Mouse (Mus musculus): ENCODE measurements at regions not wholly inside any gene's neighbourhood (a gene's known extent, or its start where the extent isn't known, plus 50 kb on each side); places are given as distances from the start of the nearest gene placed in this dataset.

DNA sequence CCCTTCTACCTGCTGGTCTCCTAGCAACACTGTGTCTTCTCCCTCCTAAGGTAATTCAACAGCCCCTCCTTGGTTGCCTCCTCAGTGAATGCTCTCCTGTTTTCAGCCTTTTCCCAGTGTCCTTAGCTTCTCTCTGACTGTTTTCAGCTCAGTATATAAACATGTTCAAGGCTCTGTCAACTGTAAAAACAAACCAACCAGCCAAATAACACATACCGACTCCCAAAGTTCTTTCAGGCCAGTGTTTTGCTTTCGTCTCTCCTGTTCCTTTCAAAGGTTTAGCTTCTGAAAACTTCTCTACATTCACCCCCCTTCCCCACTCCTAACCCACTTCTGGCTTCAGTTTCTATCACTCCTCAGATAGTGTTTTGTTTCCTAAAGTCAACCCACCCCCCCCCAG lies 73.4 kb downstream of the Phlda1 start:
- Histone ChIP-seq H3K79me2 (replicated peaks; ENCODE audit: control insufficient read depth, extremely low read depth, insufficient read depth, poor library complexity, severe bottlenecking) (no peaks in the 10 kb centered on the region), H3K4me1 (ENCODE audit: control insufficient read depth in 1 of 2, insufficient read depth in 2 of 2) (peaks cover 15 to 30% of the 10 kb centered on the region in 2 experiments), H3K4me3 (replicated peaks in 1 of 3; ENCODE audit: low read depth in 2 of 3, low read length in 2 of 3, poor library complexity in 1 of 3) (no peak overlapping the region), H3K27ac (ENCODE audit: insufficient read depth, low read depth) (no peak overlapping the region), H3K27me3 (replicated peaks) (no peaks in the 10 kb centered on the region), H3K9me3 (replicated peaks; ENCODE audit: low read length) (no peaks in the 10 kb centered on the region), H3K4me2 (ENCODE audit: insufficient read depth, low read depth, poor library complexity, severe bottlenecking) (no peak overlapping the region), H3K36me3 (replicated peaks in 1 of 2; ENCODE audit: control insufficient read depth in 1 of 2, insufficient read depth in 1 of 2, low read length in 1 of 2) (no peaks in the 10 kb centered on the region), H3K9ac (ENCODE audit: insufficient read depth, low read depth) (no peak overlapping the region)
- no peak for DNase-seq (ENCODE audit: extremely low read depth)
- in situ Hi-C loops (cut with MboI; ENCODE audit: low pct_ligation_motif_present, low pct_unique_long_range_greater_than_20kb, low sequenced_read_pairs) (no loop called here), dilution Hi-C loops (cut with MboI; ENCODE audit: extremely low pct_ligation_motif_present, extremely low pct_unique_long_range_greater_than_20kb, low sequenced_read_pairs) (no loop called here)
- TF ChIP-seq PAX5 (IDR thresholded peaks at IDR 0.05; ENCODE audit: low read length) (no peak), JUN (IDR thresholded peaks at IDR 0.05; ENCODE audit: insufficient read depth, low read depth, low read length) (no peak), RCOR1 (conservative IDR thresholded peaks at IDR 0.05; ENCODE audit: low read depth, low read length) (no peak), NRF1 (IDR thresholded peaks at IDR 0.05; ENCODE audit: low read depth, low read length) (no peak), ZKSCAN1 (IDR thresholded peaks at IDR 0.05; ENCODE audit: borderline replicate concordance, low read depth, low read length) (no peak), MYC (IDR thresholded peaks at IDR 0.05; ENCODE audit: low read depth, low read length) (no peak), E2F4 (IDR thresholded peaks at IDR 0.05; ENCODE audit: insufficient replicate concordance, low read depth, low read length) (no peak), ETS1 (conservative IDR thresholded peaks at IDR 0.05; ENCODE audit: low read depth, low read length) (no peak), MAZ (IDR thresholded peaks at IDR 0.05; ENCODE audit: low read depth, low read length) (no peak), MAFK (IDR thresholded peaks at IDR 0.05; ENCODE audit: insufficient replicate concordance, low read length) (no peak), TBP (conservative IDR thresholded peaks at IDR 0.05; ENCODE audit: low read depth, low read length) (no peak), USF2 (conservative IDR thresholded peaks at IDR 0.05; ENCODE audit: low read depth, low read length) (no peak), KAT2A (IDR thresholded peaks at IDR 0.05; ENCODE audit: insufficient replicate concordance, low read length) (no peak), SMC3 (IDR thresholded peaks at IDR 0.05; ENCODE audit: low read depth, low read length) (no peak), POLR2A (IDR thresholded peaks at IDR 0.05; ENCODE audit: low read depth, low read length) (no peak), SIN3A (IDR thresholded peaks at IDR 0.05; ENCODE audit: low read length) (no peak)

GRCm38 (mm10) chr10:111580401-111581100 lies 74.5 kb downstream of the Phlda1 start:
- no peak overlapping the region for H3K9ac ChIP-seq (ENCODE audit: insufficient read depth, low read depth)
- in situ Hi-C loops (cut with MboI; ENCODE audit: low pct_ligation_motif_present, low pct_unique_long_range_greater_than_20kb, low sequenced_read_pairs) = no loop called here

More at GRCm38 (mm10) chr10:111580401-111581100, 74.5 kb downstream of the Phlda1 start:
- H3K36me3 ChIP-seq (replicated peaks in 1 of 2; ENCODE audit: control insufficient read depth in 1 of 2, insufficient read depth in 1 of 2, low read length in 1 of 2) = no peaks in the 10 kb centered on the region
- H3K79me2 ChIP-seq (replicated peaks; ENCODE audit: control insufficient read depth, extremely low read depth, insufficient read depth, poor library complexity, severe bottlenecking) = no peaks in the 10 kb centered on the region
- H3K27ac ChIP-seq (ENCODE audit: insufficient read depth, low read depth) = no peak overlapping the region
- H3K9me3 ChIP-seq (replicated peaks; ENCODE audit: low read length) = no peaks in the 10 kb centered on the region
- H3K4me3 ChIP-seq (replicated peaks in 1 of 3; ENCODE audit: low read depth in 2 of 3, low read length in 2 of 3, poor library complexity in 1 of 3) = no peak overlapping the region
- DNase-seq (ENCODE audit: extremely low read depth) = no peak
- no peak overlapping the region for H3K4me2 ChIP-seq (ENCODE audit: insufficient read depth, low read depth, poor library complexity, severe bottlenecking)
- TF ChIP-seq MAZ (IDR thresholded peaks at IDR 0.05; ENCODE audit: low read depth, low read length) (no peak), MAFK (IDR thresholded peaks at IDR 0.05; ENCODE audit: insufficient replicate concordance, low read length) (no peak), HCFC1 (IDR thresholded peaks at IDR 0.05; ENCODE audit: low read depth, low read length) (no peak), NRF1 (IDR thresholded peaks at IDR 0.05; ENCODE audit: low read depth, low read length) (no peak), IRF4 (IDR thresholded peaks at IDR 0.05; ENCODE audit: low read depth, low read length) (no peak), MYC (IDR thresholded peaks at IDR 0.05; ENCODE audit: low read depth, low read length) (no peak), POLR2AphosphoS2 (IDR thresholded peaks at IDR 0.05; ENCODE audit: low read depth, low read length) (no peak), ZC3H11A (IDR thresholded peaks at IDR 0.05; ENCODE audit: low read depth, low read length) (no peak), TCF12 (IDR thresholded peaks at IDR 0.05; ENCODE audit: low read depth, low read length) (no peak), ETS1 (conservative IDR thresholded peaks at IDR 0.05; ENCODE audit: low read depth, low read length) (no peak), JUN (IDR thresholded peaks at IDR 0.05; ENCODE audit: insufficient read depth, low read depth, low read length) (no peak), BHLHE40 (IDR thresholded peaks at IDR 0.05; ENCODE audit: low read depth, low read length) (no peak), MEF2A (IDR thresholded peaks at IDR 0.05; ENCODE audit: borderline replicate concordance, low read depth, low read length) (no peak), MAX (IDR thresholded peaks at IDR 0.05; ENCODE audit: low read length) (no peak), GABPA (IDR thresholded peaks at IDR 0.05; ENCODE audit: insufficient replicate concordance, low read depth, low read length) (no peak), CTCF (conservative IDR thresholded peaks at IDR 0.05 in 1 of 2, IDR thresholded peaks at IDR 0.05 in 1 of 2; ENCODE audit: low read depth in 2 of 2, low read length in 2 of 2) (no peak), MXI1 (IDR thresholded peaks at IDR 0.05; ENCODE audit: low read depth, low read length) (no peak), ZMIZ1 (IDR thresholded peaks at IDR 0.05; ENCODE audit: low read depth, low read length) (no peak)
- dilution Hi-C loops (cut with MboI; ENCODE audit: extremely low pct_ligation_motif_present, extremely low pct_unique_long_range_greater_than_20kb, low sequenced_read_pairs) = no loop called here
- H3K4me1 ChIP-seq (ENCODE audit: control insufficient read depth in 1 of 2, insufficient read depth in 2 of 2) = peaks cover 8 to 19% of the 10 kb centered on the region in 2 experiments
- no peaks in the 10 kb centered on the region for H3K27me3 ChIP-seq (replicated peaks)
